Mouse (Mus musculus): ENCODE results near the gene Hoxc10. TPM values are rescaled to one million over a fixed set of nuclear protein-coding genes. Genes with fewer than 3 reads are reported as not detected.

The Hoxc10 gene
- polyA plus RNA-seq, 1 experiment from 2014 or later: not detected

DNA sequence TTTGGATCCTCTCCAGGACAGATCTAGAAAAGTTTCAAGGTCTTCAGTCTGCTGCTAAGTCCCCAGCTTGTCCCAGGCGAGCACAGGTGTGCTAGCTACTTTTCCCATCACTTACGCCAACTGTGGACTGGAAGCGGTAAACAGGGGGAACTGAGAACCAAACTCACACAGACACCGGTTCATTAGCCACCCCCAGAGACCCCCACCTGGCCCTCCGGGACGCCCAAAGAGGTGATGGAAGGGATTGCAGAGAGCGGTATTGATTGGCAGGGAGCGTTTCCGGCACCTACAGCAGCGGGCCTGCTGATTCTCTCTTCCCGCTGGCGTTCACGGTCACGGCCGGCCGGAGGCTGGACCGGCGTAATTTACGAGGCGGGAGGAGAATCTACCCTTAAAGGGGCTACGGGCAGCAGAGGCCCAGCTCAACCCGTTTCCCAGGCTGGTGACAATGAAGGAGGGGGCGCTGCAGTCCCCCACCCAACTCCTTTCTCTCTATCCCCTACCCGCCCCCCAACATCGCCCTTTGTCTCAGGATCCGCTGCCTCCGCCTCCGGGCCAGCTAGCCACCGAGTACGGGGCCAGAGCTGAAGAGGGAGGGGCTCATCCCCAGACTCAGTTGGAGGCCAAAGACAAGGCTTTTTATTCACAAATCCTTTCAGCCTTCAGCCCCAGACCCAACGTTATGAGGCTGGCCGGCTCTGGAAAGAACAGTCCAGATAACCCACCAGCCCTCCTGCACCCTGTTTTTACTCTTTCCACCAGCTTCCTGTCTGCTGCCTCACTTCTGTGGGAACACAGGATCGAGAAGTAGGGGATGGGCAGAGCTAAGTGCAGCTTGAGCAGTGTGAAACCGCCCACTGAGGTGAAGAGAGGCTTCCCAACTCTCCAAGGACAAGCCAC lies 27.1 kb upstream of the Hoxc10 start:
- under 1% methylated on average over 34 of the region's 34 CpGs for WGBS
- Histone ChIP-seq H3K4me3 (ENCODE audit: low read depth, low read length) (no peak overlapping the region), H3K36me3 (ENCODE audit: control insufficient read depth, insufficient read depth, low read length) (no peaks in the 10 kb centered on the region), H3K4me2 (replicated peaks; ENCODE audit: low read depth, low read length) (no peak overlapping the region), H3K9me3 (ENCODE audit: control insufficient read depth, low read length) (no peaks in the 10 kb centered on the region), H3K9ac (ENCODE audit: low read depth, low read length) (no peak overlapping the region), H3K27me3 (ENCODE audit: control insufficient read depth, insufficient read depth, low read length) (peaks cover 99% of the 10 kb centered on the region), H3K27ac (ENCODE audit: low read depth, low read length) (no peak overlapping the region), H3K4me1 (replicated peaks; ENCODE audit: control insufficient read depth, insufficient read depth, low read length) (peaks cover 2% of the 10 kb centered on the region)
- DNase-seq (ENCODE audit: low spot score): no peak
- no peak for ATAC-seq (ENCODE audit: low FRiP score)

GRCm38 (mm10) chr15:102942739-102943467 lies 23.7 kb upstream of the Hoxc10 start:
- Histone ChIP-seq H3K36me3 (ENCODE audit: control insufficient read depth, insufficient read depth, low read length) (no peaks in the 10 kb centered on the region), H3K4me3 (ENCODE audit: low read depth, low read length) (no peak overlapping the region), H3K27ac (ENCODE audit: low read depth, low read length) (no peak overlapping the region), H3K27me3 (ENCODE audit: control insufficient read depth, insufficient read depth, low read length) (peaks cover 99% of the 10 kb centered on the region), H3K9ac (ENCODE audit: low read depth, low read length) (no peak overlapping the region), H3K9me3 (ENCODE audit: control insufficient read depth, low read length) (no peaks in the 10 kb centered on the region), H3K4me2 (replicated peaks; ENCODE audit: low read depth, low read length) (no peak overlapping the region; the same call in 1 of the 2 replicates), H3K4me1 (replicated peaks; ENCODE audit: control insufficient read depth, insufficient read depth, low read length) (peaks cover 2% of the 10 kb centered on the region)
- DNase-seq (ENCODE audit: low spot score) (no peak), ATAC-seq (ENCODE audit: low FRiP score) (0 out of 2 replicates have a peak, but pooled peaks have one; percentile 30)
- 1% methylated on average over 47 of the region's 53 CpGs for WGBS

GRCm38 (mm10) chr15:102943468-102943813 lies 23.2 kb upstream of the Hoxc10 start:
- Histone ChIP-seq H3K27me3 (ENCODE audit: control insufficient read depth, insufficient read depth, low read length) (peaks cover 99% of the 10 kb centered on the region), H3K27ac (ENCODE audit: low read depth, low read length) (no peak overlapping the region), H3K4me1 (replicated peaks; ENCODE audit: control insufficient read depth, insufficient read depth, low read length) (peaks cover 2% of the 10 kb centered on the region), H3K9me3 (ENCODE audit: control insufficient read depth, low read length) (no peaks in the 10 kb centered on the region), H3K36me3 (ENCODE audit: control insufficient read depth, insufficient read depth, low read length) (no peaks in the 10 kb centered on the region), H3K9ac (ENCODE audit: low read depth, low read length) (no peak overlapping the region), H3K4me2 (replicated peaks; ENCODE audit: low read depth, low read length) (no peak overlapping the region), H3K4me3 (ENCODE audit: low read depth, low read length) (no peak overlapping the region)
- 1% methylated on average over 5 of the region's 5 CpGs for WGBS
- DNase-seq (ENCODE audit: low spot score) (peak; percentile 61), ATAC-seq (ENCODE audit: low FRiP score) (no peak)

DNA sequence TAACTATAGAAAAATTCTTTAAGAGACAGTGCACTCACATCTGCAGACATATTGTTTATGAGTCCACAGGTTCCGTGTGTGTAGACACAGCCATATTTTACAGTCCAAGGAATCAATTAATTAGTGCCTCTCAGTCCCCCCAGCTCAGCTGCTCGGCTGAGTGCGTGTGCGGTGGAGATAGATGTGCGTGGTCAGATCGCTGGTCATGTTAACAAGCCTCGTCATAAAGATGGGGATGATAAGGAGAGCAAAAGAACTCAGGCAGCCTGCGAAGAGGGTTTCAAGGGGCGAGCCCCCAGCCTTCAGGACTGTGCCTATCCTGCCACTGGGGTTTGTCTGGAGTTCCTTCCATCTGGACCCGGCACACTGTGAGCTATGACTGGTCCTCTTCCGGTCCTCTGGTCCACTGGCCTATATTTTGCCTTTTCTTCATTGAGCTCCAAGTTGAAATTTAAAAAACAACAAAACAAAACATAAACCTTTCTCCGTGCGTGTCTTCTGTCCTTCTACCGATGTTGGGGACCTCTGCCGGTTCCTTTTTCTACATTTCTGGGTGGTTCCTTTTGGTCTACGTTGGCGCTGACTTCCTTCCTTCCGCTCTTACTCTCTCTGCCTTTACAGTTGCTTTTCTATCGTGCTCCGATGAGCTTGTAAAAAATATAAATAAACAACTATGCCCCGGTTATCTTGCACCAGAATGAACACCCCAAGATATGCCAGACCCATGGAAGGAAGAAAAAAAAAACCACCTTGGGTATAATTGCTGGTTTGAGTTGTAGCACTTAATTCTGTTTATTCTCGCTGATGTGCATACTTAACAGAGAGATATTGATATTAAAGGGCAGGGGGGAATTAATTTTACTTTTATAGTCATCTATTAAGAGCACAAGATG lies 21.2 kb upstream of the Hoxc10 start:
- no peaks in the 10 kb centered on the region for H3K9me3 ChIP-seq (ENCODE audit: control insufficient read depth, low read length)
- DNase-seq (ENCODE audit: low spot score) (no peak), ATAC-seq (ENCODE audit: low FRiP score) (no peak)
- H3K27me3 ChIP-seq (ENCODE audit: control insufficient read depth, insufficient read depth, low read length): peaks cover 98% of the 10 kb centered on the region
- H3K36me3 ChIP-seq (ENCODE audit: control insufficient read depth, insufficient read depth, low read length): no peaks in the 10 kb centered on the region
- no peak overlapping the region for H3K4me2 ChIP-seq (replicated peaks; ENCODE audit: low read depth, low read length)
- peaks cover 2% of the 10 kb centered on the region; the same call in 1 of the 2 replicates for H3K4me1 ChIP-seq (replicated peaks; ENCODE audit: control insufficient read depth, insufficient read depth, low read length)
- WGBS: 9% methylated on average over 22 of the region's 22 CpGs
- no peak overlapping the region for H3K4me3 ChIP-seq (ENCODE audit: low read depth, low read length)
- no peak overlapping the region for H3K9ac ChIP-seq (ENCODE audit: low read depth, low read length)
- H3K27ac ChIP-seq (ENCODE audit: low read depth, low read length): no peak overlapping the region

GRCm38 (mm10) chr15:102947276-102947675 lies 19.3 kb upstream of the Hoxc10 start:
- no peak overlapping the region for H3K4me3 ChIP-seq (ENCODE audit: low read depth, low read length)
- H3K4me1 ChIP-seq (replicated peaks; ENCODE audit: control insufficient read depth, insufficient read depth, low read length): peaks cover 2% of the 10 kb centered on the region; the same call in 1 of the 2 replicates
- 2% methylated on average over 9 of the region's 9 CpGs for WGBS
- DNase-seq (ENCODE audit: low spot score) (no peak), ATAC-seq (ENCODE audit: low FRiP score) (no peak)
- peaks cover 98% of the 10 kb centered on the region for H3K27me3 ChIP-seq (ENCODE audit: control insufficient read depth, insufficient read depth, low read length)
- no peaks in the 10 kb centered on the region for H3K36me3 ChIP-seq (ENCODE audit: control insufficient read depth, insufficient read depth, low read length)
- H3K9me3 ChIP-seq (ENCODE audit: control insufficient read depth, low read length): no peaks in the 10 kb centered on the region
- H3K27ac ChIP-seq (ENCODE audit: low read depth, low read length): no peak overlapping the region
- H3K4me2 ChIP-seq (replicated peaks; ENCODE audit: low read depth, low read length): no peak overlapping the region
- H3K9ac ChIP-seq (ENCODE audit: low read depth, low read length): no peak overlapping the region

DNA sequence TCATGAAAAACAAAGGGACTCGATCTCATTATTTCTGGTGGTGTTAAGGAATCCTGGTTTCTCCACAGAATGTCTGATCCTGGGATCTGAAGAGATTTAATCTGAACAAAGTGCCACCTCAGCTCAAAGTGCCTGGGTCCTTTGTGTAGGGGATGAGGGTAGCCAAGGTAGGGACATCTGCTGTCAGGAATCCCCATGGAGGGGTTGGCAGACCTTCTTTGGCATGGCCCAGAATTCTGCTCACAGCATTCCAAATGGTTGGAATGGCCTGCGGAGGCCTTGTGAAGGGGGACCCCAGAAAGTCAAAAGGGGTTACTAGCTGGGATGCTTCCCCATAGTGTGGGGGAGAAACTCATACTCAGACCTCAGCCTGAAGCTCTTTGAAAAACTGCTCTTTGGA lies 17.8 kb upstream of the Hoxc10 start:
- Histone ChIP-seq H3K36me3 (ENCODE audit: control insufficient read depth, insufficient read depth, low read length) (no peaks in the 10 kb centered on the region), H3K27ac (ENCODE audit: low read depth, low read length) (no peak overlapping the region), H3K27me3 (ENCODE audit: control insufficient read depth, insufficient read depth, low read length) (peaks cover 98% of the 10 kb centered on the region), H3K9me3 (ENCODE audit: control insufficient read depth, low read length) (no peaks in the 10 kb centered on the region), H3K4me1 (replicated peaks; ENCODE audit: control insufficient read depth, insufficient read depth, low read length) (no peaks in the 10 kb centered on the region), H3K9ac (ENCODE audit: low read depth, low read length) (no peak overlapping the region), H3K4me2 (replicated peaks; ENCODE audit: low read depth, low read length) (no peak overlapping the region), H3K4me3 (ENCODE audit: low read depth, low read length) (no peak overlapping the region)
- no peak for DNase-seq (ENCODE audit: low spot score)
- 11% methylated on average over 2 of the region's 2 CpGs for WGBS
- ATAC-seq (ENCODE audit: low FRiP score): no peak

- peak; percentile 64 for DNase-seq (ENCODE audit: low spot score)
- no peak overlapping the region for H3K4me3 ChIP-seq (ENCODE audit: low read depth, low read length)
- 2% methylated on average over 20 of the region's 20 CpGs for WGBS
- no peak overlapping the region for H3K9ac ChIP-seq (ENCODE audit: low read depth, low read length)
- H3K9me3 ChIP-seq (ENCODE audit: control insufficient read depth, low read length): no peaks in the 10 kb centered on the region
- H3K4me1 ChIP-seq (replicated peaks; ENCODE audit: control insufficient read depth, insufficient read depth, low read length): no peaks in the 10 kb centered on the region
- peaks cover 99% of the 10 kb centered on the region for H3K27me3 ChIP-seq (ENCODE audit: control insufficient read depth, insufficient read depth, low read length)
- no peak overlapping the region for H3K27ac ChIP-seq (ENCODE audit: low read depth, low read length)
- no peaks in the 10 kb centered on the region for H3K36me3 ChIP-seq (ENCODE audit: control insufficient read depth, insufficient read depth, low read length)
- no peak overlapping the region for H3K4me2 ChIP-seq (replicated peaks; ENCODE audit: low read depth, low read length)
- ATAC-seq (ENCODE audit: low FRiP score): no peak
These were observed 16.9 kb upstream of the Hoxc10 start for GRCm38 (mm10) chr15:102949696-102950095.

GRCm38 (mm10) chr15:102950877-102951276 lies 15.7 kb upstream of the Hoxc10 start:
- Histone ChIP-seq H3K4me1 (replicated peaks; ENCODE audit: control insufficient read depth, insufficient read depth, low read length) (no peaks in the 10 kb centered on the region), H3K27me3 (ENCODE audit: control insufficient read depth, insufficient read depth, low read length) (peaks cover 98% of the 10 kb centered on the region), H3K27ac (ENCODE audit: low read depth, low read length) (no peak overlapping the region), H3K9me3 (ENCODE audit: control insufficient read depth, low read length) (no peaks in the 10 kb centered on the region), H3K36me3 (ENCODE audit: control insufficient read depth, insufficient read depth, low read length) (no peaks in the 10 kb centered on the region), H3K4me2 (replicated peaks; ENCODE audit: low read depth, low read length) (no peak overlapping the region), H3K9ac (ENCODE audit: low read depth, low read length) (no peak overlapping the region), H3K4me3 (ENCODE audit: low read depth, low read length) (no peak overlapping the region)
- 4% methylated on average over 2 of the region's 2 CpGs for WGBS
- DNase-seq (ENCODE audit: low spot score): peak; percentile 48
- no peak for ATAC-seq (ENCODE audit: low FRiP score)
